Mouse (Mus musculus): ENCODE data around the gene Dusp22. TPM values are rescaled to one million over a fixed set of nuclear protein-coding genes. Genes with fewer than 3 reads are reported as not detected.

The Dusp22 gene
- polyA plus RNA-seq (2016; fragmentation: Nextera tagmentation; extraction: Ambion mirVana): 16.2 and 17.0 TPM in 2 replicates

DNA sequence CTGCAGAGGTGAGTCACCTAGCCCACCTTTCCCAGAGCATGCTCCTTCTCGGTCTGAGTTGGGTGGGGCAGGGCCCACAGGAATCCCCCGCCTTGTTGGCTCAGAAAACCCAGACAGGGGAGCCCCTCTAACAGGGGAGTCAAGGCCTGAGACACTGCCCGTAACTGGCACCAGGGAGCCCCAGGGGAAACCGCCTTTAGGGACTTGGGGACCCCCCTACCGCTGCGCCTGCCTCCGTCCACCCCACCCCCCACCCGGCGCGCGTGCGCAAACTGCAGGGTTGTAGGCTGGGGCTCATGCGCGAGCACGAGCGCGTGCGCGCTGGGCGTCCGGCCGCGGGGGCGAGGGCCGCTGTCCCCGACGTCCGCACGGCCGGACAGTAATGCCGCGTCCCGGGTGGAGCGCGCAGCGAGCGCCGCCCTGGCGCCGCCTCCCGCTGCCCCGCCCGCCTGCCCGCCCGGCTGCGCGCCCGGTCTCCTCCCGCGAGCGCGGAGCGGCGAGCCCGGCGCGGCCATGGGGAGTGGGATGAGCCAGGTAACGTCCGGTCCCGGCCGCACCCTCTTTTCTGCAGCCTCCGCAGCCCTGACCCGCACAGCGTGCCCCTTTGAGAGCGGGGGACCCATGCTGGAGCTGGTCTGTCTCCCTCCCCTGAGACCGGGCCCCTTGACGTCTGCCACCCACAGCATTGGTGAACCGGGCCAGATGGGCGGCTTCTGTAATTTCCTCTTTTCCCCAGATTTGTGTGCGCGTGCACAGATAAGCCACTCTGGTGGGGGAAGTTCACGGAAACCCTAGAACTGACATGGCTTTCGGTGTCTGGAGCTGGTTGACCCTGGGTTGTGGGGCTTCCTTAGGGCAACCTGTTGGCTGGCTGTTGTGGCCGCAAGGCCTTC lies at the start of gene Dusp22:
Gene Dusp22 (plus strand): TSS at position 387 of the 893 bp plus-strand sequence.
- H3K4me1 ChIP-seq: peaks cover 15% of the 10 kb centered on the region
- no peaks in the 10 kb centered on the region for H3K36me3 ChIP-seq
- H3K27ac ChIP-seq (replicated peaks): peak within 1 kb of the TSS; percentile 90
- H3K27me3 ChIP-seq (ENCODE audit: low read depth, poor library complexity, severe bottlenecking): no peaks in the 10 kb centered on the region
- peak within 1 kb of the TSS; percentile 82 for H3K4me3 ChIP-seq
- WGBS: under 1% methylated on average over 69 of the region's 74 CpGs
- peak; percentile 80 for DNase-seq (ENCODE audit: low spot score)
- H3K9me3 ChIP-seq (replicated peaks): no peaks in the 10 kb centered on the region

DNA sequence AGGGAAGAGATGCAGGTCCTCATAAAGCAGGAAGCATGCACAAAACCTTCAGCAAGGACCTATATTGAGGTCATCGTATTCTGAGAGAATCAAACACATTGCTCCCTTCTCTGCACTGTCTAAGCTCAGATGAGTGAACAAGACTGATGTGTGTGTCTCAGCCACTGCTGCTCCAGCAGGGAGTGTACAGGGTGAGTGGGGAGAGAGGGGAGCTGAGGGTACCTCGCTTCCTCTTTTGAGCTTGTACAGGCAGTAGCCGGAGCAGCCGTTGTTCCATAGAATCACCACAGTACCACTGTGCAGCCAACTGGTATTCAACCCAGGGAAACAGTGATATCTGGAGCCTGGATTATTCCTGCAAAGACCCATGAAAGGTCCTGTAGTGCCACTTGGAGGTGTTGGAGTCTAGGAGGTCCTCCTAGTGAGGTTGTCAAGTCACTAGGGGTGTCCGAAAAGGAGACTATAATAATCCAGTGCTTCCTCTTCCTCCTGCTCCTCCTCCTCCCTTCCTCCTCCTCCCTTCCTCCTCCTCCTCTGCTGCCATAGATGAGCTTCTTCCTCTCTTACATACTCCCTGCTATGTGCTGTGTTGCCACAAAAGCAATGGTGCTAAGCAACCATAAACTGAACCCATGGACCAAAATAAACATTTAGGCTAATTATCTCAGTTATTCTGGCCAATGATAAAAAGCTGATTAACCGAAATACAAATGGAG lies 47.6 kb upstream of the Dusp22 start:
- 91% methylated on average over 6 of the region's 6 CpGs for WGBS

DNA sequence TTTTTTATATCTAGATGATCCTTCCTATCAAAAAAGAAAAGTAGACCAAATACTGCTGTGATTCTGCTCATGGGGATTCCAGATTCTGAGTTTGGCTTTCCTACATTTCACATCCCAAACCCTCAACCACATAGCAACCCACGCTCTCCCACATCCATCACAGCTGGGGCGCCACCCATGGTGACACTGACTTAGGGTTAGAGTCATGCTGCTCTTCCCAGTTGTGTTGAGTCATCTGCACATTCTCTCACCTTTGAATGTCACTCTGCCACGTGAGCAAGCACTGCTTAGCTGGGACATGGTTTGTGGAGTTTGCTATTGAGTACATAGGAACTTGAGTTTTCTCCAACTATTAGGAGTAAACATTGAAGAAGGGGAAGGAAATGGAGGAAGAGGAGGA lies 40.1 kb upstream of the Dusp22 start:
- no peaks in the 10 kb centered on the region for H3K9me3 ChIP-seq (replicated peaks)
- no peaks in the 10 kb centered on the region for H3K36me3 ChIP-seq
- no peaks in the 10 kb centered on the region for H3K4me1 ChIP-seq
- no peak for DNase-seq (ENCODE audit: low spot score)
- no peak overlapping the region for H3K27ac ChIP-seq (replicated peaks)
- no peak overlapping the region for H3K4me3 ChIP-seq
- WGBS: 67% methylated on average over 3 of the region's 3 CpGs
- H3K27me3 ChIP-seq (ENCODE audit: low read depth, poor library complexity, severe bottlenecking): no peaks in the 10 kb centered on the region

More for the DNA sequence above, 47.6 kb upstream of the Dusp22 start:
- no peaks in the 10 kb centered on the region for H3K36me3 ChIP-seq
- no peak overlapping the region for H3K27ac ChIP-seq (replicated peaks)
- no peak overlapping the region for H3K4me3 ChIP-seq
- H3K9me3 ChIP-seq (replicated peaks): no peaks in the 10 kb centered on the region
- DNase-seq (ENCODE audit: low spot score): no peak
- no peaks in the 10 kb centered on the region for H3K27me3 ChIP-seq (ENCODE audit: low read depth, poor library complexity, severe bottlenecking)
- no peaks in the 10 kb centered on the region for H3K4me1 ChIP-seq

DNA sequence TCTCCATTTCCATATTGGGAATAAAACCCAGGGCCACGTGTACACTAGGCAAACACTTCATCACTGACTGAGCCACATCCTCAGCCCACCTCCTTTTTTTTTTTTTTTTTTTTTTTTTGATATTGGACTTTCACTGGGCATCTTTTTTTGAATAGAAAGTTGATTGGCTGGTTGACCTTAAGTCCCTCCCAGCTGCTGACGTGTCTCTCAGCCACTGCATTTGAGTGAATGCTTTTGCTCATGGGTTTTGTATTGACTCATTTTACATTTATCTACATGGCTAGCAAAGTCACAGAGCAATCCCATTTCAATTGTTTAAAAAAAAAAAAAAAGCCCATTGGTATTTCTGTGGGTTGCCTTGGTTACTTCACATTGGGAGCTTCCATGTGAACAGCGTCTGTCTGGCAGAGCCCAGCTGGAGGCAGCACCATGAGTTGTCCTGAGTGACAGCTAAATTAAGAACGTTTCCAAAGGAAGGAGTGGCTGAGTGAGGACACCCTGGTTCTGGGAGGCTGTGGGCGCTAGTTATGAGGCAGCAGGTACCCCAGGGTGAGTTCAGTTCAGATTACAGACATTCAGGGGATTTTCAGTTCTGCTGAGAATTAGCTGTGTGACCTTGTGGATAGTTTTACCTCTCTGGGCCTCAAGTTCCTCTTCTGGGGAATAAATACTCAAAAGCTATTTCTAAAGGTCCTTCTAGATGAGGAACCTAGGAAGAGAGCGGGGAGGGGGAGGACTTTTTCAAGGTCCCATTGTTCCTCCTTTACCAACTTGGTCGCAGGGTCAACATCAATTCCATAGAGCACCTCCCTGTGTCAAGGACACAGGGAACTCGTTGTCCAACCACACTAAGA lies 31.4 kb upstream of the Dusp22 start:
- Histone ChIP-seq H3K9me3 (replicated peaks) (no peaks in the 10 kb centered on the region), H3K4me3 (no peak overlapping the region), H3K4me1 (peaks cover 5% of the 10 kb centered on the region; the same call in 1 of the 2 replicates), H3K36me3 (no peaks in the 10 kb centered on the region), H3K27ac (replicated peaks) (no peak overlapping the region), H3K27me3 (ENCODE audit: low read depth, poor library complexity, severe bottlenecking) (no peaks in the 10 kb centered on the region)
- peak; percentile 19 for DNase-seq (ENCODE audit: low spot score)
- 51% methylated on average over 8 of the region's 8 CpGs for WGBS

DNA sequence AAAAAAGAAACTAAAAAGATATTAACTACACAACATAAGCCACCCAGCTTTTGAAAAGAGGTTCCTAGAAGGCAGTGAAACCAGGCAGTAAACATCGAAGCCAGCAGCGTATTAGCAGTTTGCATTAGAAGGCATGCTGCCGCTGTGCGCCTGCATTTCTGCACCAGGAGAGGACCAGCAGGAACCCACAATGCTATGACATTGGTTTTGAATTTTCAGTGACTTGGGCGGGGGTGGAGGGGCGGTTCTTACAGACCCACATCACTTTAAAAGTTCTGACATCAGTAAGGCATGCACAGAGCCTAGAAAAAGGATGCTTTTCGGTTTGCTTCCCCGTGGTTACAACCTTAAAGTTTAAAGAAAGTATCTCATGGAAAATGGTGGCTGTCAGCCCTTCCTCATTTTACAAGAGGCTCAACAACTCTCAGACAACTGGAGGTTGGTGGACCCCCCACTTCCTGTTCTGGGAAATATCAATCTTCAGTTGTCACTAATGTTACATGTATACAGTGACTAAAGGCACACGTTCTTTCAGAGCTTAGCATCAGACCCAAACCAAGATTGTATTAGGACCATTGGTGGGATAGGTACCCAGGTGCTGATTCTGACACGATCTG lies 29.9 kb upstream of the Dusp22 start:
- Histone ChIP-seq H3K36me3 (no peaks in the 10 kb centered on the region), H3K9me3 (replicated peaks) (no peaks in the 10 kb centered on the region), H3K4me3 (no peak overlapping the region), H3K27ac (replicated peaks) (no peak overlapping the region), H3K4me1 (peaks cover 5% of the 10 kb centered on the region; the same call in 1 of the 2 replicates), H3K27me3 (ENCODE audit: low read depth, poor library complexity, severe bottlenecking) (no peaks in the 10 kb centered on the region)
- whole genome bisulfite sequencing: 86% methylated on average over 10 of the region's 10 CpGs
- DNase-seq (ENCODE audit: low spot score): no peak

DNA sequence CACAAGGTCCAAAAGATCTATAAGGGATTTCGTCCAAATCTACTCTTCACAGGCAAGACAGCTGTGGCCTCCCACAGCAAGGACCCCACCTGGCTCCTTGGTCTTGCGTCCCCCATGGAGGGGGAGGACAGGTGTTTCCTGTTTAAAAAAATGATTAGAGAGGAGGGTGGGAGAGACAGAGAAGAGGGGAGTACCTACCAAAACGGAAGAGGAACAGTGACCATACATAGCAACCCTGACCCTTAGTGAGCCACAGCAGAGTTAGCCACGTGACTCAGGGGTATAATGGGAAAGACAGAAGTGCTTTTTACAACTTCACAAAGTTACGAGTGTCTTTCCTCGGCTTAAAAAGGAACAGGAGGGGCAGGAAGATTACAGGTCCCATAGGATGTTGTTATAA lies 26.8 kb upstream of the Dusp22 start:
- H3K36me3 ChIP-seq: no peaks in the 10 kb centered on the region
- peaks cover 5% of the 10 kb centered on the region; the same call in 1 of the 2 replicates for H3K4me1 ChIP-seq
- WGBS: 82% methylated on average over 6 of the region's 6 CpGs
- no peak for DNase-seq (ENCODE audit: low spot score)
- no peak overlapping the region for H3K27ac ChIP-seq (replicated peaks)
- no peaks in the 10 kb centered on the region for H3K27me3 ChIP-seq (ENCODE audit: low read depth, poor library complexity, severe bottlenecking)
- H3K9me3 ChIP-seq (replicated peaks): no peaks in the 10 kb centered on the region
- H3K4me3 ChIP-seq: no peak overlapping the region

DNA sequence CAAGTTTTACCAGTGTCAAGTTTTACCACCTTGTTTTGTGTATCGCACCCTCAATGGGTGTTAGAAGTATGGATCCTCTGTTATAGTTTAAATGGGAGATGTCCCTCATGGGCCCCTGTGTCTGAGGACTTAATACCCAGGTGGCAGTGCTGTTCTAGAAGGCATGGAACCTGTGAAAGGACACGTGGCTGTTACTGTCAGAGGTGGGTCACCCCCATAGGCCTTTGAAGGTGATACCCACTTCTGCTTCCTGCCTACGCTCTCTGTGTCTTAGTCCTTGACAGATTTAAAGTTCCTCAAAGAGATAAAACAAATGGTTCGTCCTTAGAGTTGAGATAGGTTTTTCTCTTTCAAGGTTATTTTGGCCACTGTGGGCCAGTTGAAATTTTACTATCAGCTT lies 23.3 kb upstream of the Dusp22 start:
- Histone ChIP-seq H3K27me3 (ENCODE audit: low read depth, poor library complexity, severe bottlenecking) (no peaks in the 10 kb centered on the region), H3K4me1 (no peaks in the 10 kb centered on the region), H3K4me3 (no peak overlapping the region), H3K9me3 (replicated peaks) (no peaks in the 10 kb centered on the region), H3K27ac (replicated peaks) (no peak overlapping the region), H3K36me3 (no peaks in the 10 kb centered on the region)
- DNase-seq (ENCODE audit: low spot score): no peak
- WGBS: 81% methylated on average over 4 of the region's 4 CpGs

DNA sequence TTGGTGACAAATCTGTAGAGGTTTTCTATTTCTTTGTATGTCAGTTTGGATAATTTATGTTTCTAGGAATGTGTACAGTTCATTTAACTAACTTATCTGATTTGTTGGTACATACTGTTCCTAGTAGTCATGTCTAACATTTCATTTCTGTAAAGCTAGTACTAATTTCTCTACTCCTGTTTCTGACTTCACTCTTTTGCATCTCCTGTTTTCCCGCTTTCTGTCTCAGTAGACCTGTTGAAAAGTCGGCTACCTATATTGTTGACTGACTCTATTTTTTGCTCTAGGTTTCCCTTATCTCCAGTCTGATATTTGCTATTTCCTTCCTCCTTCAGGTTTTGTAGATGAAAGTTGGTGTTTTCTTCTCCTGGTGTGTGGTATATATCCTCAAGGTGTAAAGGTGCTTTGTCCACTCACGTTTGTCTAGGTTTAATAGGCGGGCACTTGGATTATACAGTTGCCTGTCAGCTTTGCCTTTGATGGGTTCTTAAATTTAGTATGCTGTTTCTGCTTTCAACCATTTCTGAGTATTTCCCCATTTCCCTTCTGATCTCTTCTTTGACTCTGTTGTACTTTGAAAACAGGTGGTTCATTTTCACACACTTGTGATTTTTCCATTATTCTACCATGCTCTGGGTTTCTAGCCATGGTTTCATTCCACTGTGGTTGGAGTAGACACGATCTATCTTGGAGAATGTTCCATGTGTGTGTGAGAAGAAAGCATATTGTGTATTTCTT lies 21.3 kb upstream of the Dusp22 start:
- Histone ChIP-seq H3K27ac (replicated peaks) (no peak overlapping the region), H3K27me3 (ENCODE audit: low read depth, poor library complexity, severe bottlenecking) (no peaks in the 10 kb centered on the region), H3K36me3 (no peaks in the 10 kb centered on the region), H3K4me3 (no peak overlapping the region), H3K9me3 (replicated peaks) (no peaks in the 10 kb centered on the region), H3K4me1 (no peaks in the 10 kb centered on the region)
- DNase-seq (ENCODE audit: low spot score): no peak
- 93% methylated on average over 5 of the region's 5 CpGs for WGBS

DNA sequence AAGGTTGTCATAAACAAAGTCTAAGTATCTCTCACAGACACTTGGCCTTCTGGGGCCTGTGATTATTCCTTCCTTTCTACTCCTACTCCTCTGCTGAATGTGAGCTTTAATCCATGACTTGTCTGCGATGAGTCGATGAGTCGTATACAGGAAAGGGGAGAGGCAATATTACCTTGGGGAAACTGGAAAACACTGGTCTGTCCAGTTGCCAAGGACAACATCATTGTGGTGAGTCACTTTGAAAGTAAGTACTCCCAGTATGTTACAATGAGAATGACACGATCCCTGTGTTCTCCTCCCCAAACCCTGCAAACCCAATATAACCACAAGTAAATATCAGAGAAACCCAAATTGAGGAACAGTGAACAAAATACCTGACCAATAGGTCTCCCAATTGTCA lies 17.7 kb upstream of the Dusp22 start:
- Histone ChIP-seq H3K9me3 (replicated peaks) (no peaks in the 10 kb centered on the region), H3K36me3 (no peaks in the 10 kb centered on the region), H3K4me1 (no peaks in the 10 kb centered on the region), H3K27ac (replicated peaks) (no peak overlapping the region), H3K4me3 (no peak overlapping the region), H3K27me3 (ENCODE audit: low read depth, poor library complexity, severe bottlenecking) (no peaks in the 10 kb centered on the region)
- DNase-seq (ENCODE audit: low spot score): no peak
- 95% methylated on average over 4 of the region's 4 CpGs for WGBS

DNA sequence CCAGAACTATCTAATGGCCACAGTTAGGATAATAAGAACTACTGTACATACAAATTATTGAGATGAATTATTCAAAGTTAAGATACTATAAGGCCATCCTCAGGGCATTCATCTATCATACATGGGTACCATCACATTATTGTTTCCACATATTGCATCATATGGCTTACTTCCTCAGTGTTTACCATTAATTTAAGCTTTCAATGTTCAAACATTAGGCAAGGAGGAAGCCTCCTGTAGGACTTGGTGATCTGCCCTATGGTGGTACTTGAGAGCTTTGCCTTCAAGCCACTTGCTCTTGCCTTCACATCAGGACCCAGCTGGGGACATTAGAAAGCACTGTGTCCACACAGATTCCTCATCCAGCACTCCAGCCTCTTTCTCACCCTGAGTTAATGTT lies 11.3 kb upstream of the Dusp22 start:
- no peak overlapping the region for H3K4me3 ChIP-seq
- H3K36me3 ChIP-seq: no peaks in the 10 kb centered on the region
- H3K9me3 ChIP-seq (replicated peaks): no peaks in the 10 kb centered on the region
- no peak overlapping the region for H3K27ac ChIP-seq (replicated peaks)
- no peak for DNase-seq (ENCODE audit: low spot score)
- no peaks in the 10 kb centered on the region for H3K27me3 ChIP-seq (ENCODE audit: low read depth, poor library complexity, severe bottlenecking)
- no peaks in the 10 kb centered on the region for H3K4me1 ChIP-seq

DNA sequence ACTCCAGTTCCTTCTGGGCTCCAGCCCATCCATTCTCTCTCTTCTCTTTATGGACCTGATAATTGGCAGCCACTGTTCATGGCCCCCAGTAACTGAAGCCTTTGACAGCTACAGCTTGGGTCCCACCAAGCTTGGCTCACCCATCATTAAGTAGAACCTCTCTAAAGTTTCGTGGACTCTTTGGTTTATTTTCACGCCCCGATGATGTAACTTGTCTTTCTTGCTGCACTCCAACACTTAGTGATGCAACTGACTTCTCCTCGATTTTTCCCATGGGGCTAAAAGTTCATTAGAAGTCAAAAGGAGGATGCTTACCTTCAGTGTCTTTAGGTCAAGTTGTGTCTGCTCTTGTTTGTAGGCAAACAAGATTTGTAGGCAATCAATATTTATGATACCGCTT lies 10.6 kb upstream of the Dusp22 start:
- DNase-seq (ENCODE audit: low spot score): no peak
- Histone ChIP-seq H3K27me3 (ENCODE audit: low read depth, poor library complexity, severe bottlenecking) (no peaks in the 10 kb centered on the region), H3K27ac (replicated peaks) (no peak overlapping the region), H3K9me3 (replicated peaks) (no peaks in the 10 kb centered on the region), H3K4me3 (no peak overlapping the region), H3K36me3 (no peaks in the 10 kb centered on the region), H3K4me1 (no peaks in the 10 kb centered on the region)
- 91% methylated on average over 5 of the region's 5 CpGs for WGBS

DNA sequence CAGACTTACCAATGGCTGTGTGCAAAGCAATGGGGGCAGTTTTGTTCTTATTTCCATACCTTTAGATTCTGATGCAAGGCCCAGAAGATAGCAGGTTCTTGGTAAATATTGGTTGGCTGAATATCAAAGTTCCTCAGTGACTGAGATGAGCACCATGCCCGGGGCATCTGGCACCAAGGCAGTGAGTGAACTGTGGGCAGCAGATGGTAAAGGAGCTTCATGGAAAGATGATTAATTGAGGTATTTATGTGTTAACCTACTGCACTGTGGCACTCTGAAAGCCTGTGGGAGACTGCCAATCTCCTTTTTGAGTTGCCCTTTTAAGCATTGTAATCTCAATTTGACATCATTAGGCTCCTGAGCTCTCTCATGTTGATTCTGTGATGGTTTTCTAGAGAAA lies 9.1 kb upstream of the Dusp22 start:
- no peaks in the 10 kb centered on the region for H3K9me3 ChIP-seq (replicated peaks)
- WGBS: 88% methylated on average over 1 of the region's 1 CpGs
- H3K4me1 ChIP-seq: no peaks in the 10 kb centered on the region
- no peaks in the 10 kb centered on the region for H3K36me3 ChIP-seq
- no peak overlapping the region for H3K4me3 ChIP-seq
- DNase-seq (ENCODE audit: low spot score): no peak
- no peaks in the 10 kb centered on the region for H3K27me3 ChIP-seq (ENCODE audit: low read depth, poor library complexity, severe bottlenecking)
- H3K27ac ChIP-seq (replicated peaks): no peak overlapping the region

Measured in midbrain, embryonic 10.5 days (tissue).